Mouse (Mus musculus): ENCODE measurements around the gene Klk6. TPM values are rescaled to one million over a fixed set of nuclear protein-coding genes. Genes with fewer than 3 reads are reported as not detected.

Gene Klk6
- total RNA-seq, 2 experiments from 2014 or later, result not detected

DNA sequence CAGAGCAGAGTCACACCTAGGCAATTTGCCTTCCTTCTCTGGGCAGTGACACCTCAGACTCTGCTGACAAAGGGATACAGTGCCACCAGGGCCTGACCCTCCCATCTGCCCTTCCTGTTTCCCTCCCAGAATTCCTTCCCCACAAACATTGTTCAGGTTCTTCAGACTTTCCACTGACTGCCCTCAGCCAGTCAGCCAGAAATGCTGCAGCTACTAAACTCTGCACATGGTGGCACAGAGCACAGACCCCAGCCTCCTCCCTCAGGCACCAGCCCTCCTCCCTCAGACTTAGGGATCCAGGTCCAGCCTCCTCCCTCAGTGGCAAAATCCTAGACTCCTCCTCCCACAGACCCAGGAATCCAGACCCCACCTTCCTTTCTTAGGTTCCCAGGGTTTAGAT lies 7.6 kb upstream of the Klk6 start:
- no peak for DNase-seq (ENCODE audit: low spot score in 2 of 2)

DNA sequence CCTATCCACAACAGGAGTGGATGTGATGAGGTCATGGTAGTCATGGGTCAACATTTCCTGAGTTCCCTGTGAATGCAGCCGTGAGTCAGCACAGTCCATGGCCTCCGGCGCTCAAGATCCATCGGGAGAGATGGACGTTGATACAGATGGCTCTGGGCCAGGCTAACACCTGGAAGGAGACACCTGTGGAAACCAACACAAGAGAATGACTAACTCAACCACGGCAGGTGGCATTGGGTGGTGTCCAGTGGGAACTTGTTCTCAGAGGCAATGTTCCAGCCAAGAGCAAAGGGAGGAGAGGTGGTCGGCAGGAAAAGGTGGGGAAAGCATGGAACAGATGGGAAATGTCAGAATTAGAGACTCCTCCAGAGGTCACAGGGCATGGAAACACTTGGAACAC lies 2.7 kb upstream of the Klk6 start:
- DNase-seq (ENCODE audit: low spot score in 2 of 2), result no peak

DNA sequence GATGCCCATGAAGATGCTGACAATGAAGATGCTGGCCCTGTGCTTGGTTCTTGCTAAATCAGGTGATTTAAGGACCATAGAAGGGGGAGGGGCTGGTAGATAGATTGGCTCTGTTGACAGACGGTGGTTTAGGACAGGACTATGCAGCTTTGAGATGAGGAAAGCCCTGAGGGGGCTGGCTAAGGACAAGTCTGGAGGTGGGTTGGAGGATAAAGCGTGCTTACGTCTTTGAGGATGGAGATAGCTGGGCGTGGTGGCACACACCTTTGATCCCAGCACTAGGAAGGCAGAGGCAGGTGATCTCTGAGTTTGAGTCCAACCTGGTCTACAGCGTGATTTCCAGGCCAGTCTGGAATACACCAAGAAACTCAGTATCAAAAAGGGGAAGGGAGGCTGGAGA lies 1.8 kb downstream of the Klk6 start:
- DNase-seq (ENCODE audit: low spot score in 2 of 2), result no peak

DNA sequence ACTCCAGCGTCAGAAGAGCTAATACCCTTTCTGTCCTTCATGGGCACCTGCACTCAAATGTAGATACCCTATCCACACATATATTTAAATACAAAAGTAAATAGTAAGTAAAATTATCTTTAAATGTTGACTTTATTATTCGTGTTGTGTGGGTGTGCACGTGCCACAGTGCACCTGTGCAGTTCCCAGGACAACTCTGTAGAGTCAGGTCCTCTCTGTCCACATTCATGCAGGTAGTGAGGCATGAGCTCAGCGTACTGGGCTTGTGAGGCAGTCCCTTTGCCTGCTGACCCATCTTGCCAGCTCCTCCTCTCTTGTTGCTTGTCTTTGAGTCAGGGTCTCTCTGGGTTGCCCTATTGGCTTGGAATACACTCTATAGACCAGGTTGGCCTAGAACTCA lies 3.4 kb downstream of the Klk6 start:
- DNase-seq (ENCODE audit: low spot score in 2 of 2), result no peak

DNA sequence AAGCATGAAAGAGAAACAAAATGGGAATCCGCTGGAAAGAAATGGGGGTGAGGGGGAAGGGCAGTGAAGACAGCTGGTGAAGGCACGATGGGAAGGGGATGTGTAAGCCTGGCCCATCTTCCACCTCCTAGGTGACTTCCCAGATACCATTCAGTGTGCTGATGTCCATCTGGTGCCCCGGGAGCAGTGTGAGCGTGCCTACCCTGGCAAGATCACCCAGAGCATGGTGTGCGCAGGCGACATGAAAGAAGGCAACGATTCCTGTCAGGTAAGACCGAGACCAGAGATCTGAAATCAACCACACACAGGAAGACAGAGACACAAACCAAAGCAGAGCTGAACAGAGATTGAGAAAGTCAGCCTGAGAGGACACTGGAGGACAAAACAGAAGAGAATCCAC lies 4.7 kb downstream of the Klk6 start:
- DNase-seq (ENCODE audit: low spot score in 2 of 2), result no peak

DNA sequence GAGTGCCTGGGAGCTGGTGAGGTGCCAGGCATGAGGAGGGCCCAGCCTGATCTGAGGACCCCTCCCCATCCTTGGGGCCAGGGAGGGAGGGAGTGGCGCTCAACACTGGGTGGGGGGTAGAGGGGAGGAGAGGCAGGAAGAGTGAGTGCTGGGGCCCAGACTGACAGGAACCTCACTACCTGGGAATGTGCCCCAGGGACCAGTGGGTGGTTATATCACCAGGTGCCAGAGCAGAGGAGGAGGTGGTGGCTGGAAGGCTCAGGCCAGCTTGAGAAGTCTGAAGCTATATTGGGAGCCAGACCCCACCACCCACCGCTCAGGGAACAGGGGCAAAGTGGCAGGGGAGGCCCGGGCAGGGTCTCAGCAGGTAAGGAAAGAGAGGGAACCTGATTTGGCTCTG lies 17.4 kb downstream of the Klk6 start, which contains the start of gene Klk5:
TSS of gene Klk5 (plus strand) at position 271 of the 400 bp plus-strand sequence.
- DNase-seq (ENCODE audit: low spot score in 2 of 2), result no peak

DNA sequence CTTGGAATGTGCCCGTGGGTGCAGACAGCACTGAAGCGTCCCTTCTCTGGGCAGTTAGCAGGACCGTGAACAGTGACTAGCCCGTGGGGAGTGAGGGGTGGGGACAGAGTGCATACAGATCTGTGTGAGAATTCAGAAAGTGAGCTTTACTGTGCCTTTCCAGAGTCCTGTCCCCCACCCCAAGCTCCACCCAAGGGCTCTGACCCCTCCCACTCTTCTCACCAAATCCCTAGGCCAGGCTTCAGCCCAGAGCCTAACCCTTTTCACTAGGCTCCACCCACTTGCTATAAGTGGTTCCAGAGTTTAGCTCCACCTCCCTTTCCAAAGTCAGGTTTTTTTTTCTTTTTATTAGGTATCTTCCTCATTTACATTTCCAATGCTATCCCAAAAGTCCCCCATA lies 19.5 kb downstream of the Klk6 start:
- DNase-seq (ENCODE audit: low spot score in 2 of 2), result no peak

DNA sequence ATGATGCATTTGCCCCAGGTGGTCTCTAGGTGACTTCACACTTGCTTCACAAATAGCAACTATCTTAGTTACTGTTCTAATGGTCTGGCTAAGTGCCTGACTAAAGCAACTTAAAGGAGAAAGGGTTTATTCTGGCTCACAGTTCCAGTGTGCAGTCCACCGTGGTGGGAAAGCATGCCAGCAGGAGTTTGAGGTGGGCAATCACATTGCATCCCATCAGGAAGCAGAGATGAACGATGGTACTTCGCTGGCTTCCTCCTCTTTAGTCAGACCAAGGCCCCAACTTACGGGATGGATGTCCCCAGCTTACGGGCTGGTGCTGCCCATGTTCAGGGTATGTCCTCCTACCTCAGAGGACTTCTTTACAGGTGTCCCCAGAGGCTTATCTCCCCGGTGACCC lies 27.3 kb downstream of the Klk6 start:
- DNase-seq (ENCODE audit: low spot score in 2 of 2), result no peak

DNA sequence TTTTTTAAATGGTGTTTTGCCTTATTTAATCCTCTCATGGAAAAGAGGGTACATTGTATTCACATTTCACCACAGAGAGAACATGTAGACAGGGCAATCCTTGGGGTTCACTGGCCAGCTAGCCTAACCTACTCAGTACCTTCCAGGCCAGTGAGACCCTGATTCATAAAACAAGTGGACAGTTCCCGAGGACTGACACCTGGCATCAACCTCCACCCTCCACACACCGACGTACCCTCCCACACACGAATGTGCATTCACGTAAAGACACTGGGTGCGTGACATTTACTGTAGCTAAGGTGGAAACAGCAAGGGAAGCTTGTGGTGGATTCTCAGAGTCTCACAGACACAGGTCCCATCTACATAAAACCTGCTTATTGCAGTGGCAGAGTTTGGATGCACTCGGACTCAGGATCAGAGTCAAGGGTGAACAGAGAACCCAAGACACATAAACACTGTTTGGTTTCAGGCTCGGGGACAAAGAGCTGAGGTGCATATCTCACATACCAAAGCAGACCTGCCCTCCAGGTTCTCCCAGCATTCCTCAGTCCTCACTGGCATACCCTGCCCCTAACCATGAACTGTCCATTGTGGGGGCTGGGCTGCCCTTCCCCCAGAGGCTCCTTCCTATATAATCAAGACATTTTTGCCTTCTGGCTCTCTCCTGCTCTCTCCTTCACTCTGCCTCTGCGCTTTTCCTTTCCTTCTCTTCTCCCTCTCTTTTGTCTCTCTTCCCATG lies 30.5 kb downstream of the Klk6 start:
- no peak for DNase-seq (ENCODE audit: low spot score in 2 of 2)

DNA sequence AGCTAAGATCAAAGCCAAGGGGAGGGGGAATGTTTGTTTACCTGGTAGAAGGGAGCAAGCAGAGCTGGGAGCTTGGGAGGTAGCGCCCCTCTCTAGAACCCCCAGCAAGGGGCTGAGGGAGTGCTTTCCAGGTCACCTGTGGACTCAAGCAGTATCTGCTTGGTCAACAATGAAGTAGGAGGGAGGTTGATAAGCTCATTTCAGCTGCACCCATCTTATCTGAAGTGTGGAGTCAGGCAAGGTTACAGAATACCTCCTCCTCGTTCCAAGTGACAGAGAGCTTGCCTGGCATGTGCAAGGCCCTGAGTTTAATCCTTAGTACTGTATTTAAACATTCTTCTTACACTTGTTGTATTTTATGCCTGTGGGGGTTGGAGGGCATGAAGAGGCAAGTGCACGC lies 31.4 kb downstream of the Klk6 start:
- DNase-seq (ENCODE audit: low spot score in 2 of 2), result no peak

DNA sequence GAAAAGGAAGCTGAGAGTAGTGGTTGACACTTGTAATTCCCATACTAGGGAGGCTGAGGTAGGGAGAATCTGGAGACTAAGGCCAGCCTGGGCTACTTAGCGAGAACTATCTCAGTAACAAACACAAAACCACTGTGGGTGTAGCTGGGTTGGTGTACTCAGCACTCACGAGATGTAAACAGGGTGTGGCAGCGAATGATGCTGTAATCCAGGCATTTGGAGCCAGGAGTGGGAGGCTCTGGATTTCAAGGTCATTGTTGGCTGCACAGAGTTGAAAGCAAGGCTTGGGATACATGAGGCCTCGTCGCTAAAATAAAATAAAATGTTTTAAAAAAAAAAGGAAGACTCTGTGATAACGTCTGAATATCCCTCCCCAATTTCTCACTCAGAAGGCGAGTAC lies 32.0 kb downstream of the Klk6 start:
- no peak for DNase-seq (ENCODE audit: low spot score in 2 of 2)

DNA sequence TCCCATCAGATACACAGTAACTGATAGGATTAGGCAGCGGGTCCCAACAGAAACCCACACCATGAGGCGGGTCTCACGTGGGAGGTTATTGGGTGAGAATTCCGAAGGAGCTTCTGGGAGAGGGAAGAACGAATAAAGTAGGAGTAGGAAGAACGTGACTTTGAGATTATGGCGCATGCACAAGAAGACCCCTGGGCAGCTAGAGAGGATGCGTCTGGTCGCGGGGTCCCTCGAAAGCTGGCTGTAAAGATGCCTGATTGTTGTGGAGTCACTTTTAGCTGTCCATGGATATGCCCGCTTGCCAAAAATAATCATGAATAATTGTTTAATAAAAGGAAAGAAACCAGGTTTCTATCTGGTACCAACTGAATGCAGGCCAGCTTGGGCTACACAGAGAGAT lies 33.2 kb downstream of the Klk6 start:
- no peak for DNase-seq (ENCODE audit: low spot score in 2 of 2)

DNA sequence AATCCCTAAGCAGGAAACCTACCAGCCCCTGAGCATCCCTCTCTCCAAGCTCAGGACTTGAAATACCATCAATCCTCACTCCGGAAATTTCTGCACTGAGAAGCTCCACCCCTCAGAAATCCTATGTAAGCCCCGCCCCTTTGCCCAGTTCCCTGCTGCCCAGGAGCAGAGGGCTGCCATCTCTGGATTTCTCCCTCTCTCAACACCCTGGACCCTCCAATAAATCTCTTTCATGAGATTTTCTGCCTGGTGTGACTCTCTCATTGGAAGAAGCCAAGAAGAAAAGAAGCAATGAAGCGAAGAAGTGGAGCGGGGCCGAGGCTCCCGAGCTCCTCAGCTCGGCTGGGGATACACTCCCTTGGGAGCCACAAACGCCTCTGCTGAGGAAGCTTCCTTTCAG lies 36.1 kb downstream of the Klk6 start:
- no peak for DNase-seq (ENCODE audit: low spot score in 2 of 2)

DNA sequence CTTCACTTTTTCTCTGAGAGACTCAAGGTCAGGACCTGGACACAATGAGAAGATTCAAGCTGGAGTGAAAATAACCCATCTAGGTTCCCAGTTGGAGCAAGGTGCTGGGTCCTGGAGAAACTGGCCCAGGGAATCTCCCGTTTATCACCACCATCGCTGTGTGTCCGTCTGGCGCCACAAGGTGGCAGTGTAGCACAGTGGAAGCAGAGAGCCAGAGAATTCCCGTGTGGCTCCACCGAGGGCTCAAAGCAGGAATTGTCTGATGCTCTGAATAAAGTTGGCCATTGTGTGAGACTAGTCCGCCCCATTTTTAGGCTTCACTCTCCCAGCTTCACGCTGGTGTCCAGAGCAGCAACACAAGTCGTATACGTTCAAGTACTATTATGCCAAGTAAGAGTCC lies 48.9 kb downstream of the Klk6 start:
- peak; percentile 66 to 84 for DNase-seq (ENCODE audit: low spot score in 2 of 2)

DNA sequence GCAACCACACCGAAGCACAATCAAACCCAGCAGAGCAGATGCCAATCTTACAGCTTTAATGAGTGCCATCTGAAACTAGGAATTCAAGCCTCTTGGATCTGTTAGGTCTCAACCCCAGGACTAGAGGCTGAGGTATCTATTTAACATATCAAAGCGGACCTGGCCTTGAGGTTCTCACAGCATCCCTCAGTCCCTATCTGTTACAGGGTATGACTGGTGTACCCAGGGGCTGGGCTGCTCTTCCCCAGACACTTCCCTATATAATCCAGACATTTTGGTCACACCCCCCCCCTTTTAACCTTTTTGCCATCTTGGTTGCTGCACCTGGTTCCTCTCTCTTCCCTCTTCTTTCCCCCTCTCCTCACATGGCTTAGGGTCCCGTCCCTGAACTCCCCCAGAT lies 49.4 kb downstream of the Klk6 start:
- no peak for DNase-seq (ENCODE audit: low spot score in 2 of 2)

DNA sequence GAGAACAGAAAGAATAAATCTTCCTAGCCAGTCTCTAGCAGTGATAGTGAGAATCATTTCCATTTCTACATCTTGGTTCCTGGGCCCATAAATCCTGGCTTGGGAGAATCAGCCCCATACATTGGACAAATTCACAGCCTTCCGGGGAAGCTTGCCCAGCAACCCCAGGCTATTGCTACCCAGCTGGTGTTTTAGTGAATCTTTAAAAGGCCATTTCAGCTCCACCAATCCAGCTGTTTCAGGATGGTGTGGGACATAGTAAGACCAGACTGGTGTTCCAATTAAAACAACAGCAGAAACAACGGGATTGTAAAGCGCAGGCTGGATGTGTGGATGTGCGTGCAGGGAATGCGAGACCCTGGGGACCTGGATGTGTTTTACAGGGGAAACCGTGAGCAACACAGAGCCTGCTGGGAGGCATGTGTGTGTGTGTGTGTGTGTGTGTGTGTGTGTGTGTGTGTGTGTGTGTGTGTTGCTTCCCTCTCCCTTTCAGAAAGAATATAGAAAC lies 50.6 kb downstream of the Klk6 start:
- DNase-seq (ENCODE audit: low spot score in 2 of 2), result no peak

DNA sequence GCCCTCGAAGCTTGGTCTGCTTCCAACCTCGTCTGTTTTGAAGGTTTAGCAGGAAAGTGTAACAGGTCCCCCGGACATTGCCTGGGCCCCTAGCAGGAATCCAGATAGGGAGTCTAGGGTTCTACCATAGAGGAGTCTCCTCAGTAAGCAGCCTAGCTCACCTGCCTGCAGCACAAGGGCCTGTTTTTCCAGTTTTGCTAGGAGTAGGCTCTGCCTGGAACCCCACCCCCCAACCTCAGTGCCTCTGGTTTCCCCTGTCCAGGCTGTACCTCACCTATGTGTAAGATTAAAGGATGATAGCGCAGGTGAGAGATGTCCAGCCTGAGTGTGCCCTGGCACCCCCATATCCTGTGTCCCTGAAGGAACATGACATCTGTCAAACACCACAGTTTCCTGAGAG lies 52.1 kb downstream of the Klk6 start:
- DNase-seq (ENCODE audit: low spot score in 2 of 2), result no peak

DNA sequence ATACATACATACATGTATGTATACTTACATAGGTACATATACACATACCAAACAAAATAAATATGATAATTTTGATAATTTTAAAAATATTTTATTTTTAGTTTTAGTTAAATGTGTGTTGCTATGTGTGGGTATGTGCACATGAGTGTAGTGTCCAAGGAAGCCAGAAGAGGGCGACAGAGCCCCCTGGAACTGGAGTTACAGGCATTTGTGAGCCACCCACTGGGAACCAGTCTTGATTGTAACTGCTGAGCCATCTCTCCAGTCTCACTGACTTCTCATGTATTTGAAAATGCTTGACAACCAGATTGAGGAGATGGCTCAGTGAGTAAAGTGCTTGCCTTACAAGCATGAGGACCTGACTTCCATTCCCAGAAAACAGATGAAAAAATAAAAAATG lies 54.0 kb downstream of the Klk6 start:
- DNase-seq (ENCODE audit: low spot score in 2 of 2), result no peak

DNA sequence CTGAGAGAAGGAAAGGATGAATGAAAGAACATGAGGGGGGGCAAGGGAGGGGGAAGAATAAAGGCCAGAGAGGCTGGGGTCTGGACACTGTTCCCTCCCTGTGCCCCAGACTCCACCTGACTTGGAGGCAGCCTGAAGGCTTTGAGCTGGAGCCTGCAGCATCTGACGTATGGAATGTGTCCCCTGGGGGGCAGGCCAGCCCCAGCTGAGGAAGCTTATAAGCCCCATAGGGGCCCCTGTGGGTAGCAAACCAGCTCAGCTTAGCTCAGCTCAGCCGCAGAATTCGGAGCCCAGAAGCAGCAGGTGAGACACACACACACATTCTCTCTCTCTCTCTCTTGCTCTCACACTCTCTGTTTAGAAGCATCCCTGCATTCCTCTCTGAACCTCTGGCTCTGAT lies 56.6 kb downstream of the Klk6 start, which contains the start of gene Klk4:
TSS of gene Klk4 (plus strand) at position 249 of the 400 bp plus-strand sequence.
- no peak for DNase-seq (ENCODE audit: low spot score in 2 of 2)
